Mouse (Mus musculus) E14TG2a.4 (cell line): ENCODE measurements at regions not wholly inside any gene's neighbourhood (a gene's known extent, or its start where the extent isn't known, plus 50 kb on each side); places are given as distances from the start of the nearest gene placed in this dataset.

Experiments
- CTCF ChIP-seq: conservative IDR thresholded peaks from 2 replicates; pipeline ENCODE4 v1.5.1; 2014; ENCODE audit warnings: low read length
- POU5F1 ChIP-seq: IDR thresholded peaks from 2 replicates; pipeline ENCODE4 v1.6.1; 2014; ENCODE audit warnings: low read length, borderline replicate concordance

DNA sequence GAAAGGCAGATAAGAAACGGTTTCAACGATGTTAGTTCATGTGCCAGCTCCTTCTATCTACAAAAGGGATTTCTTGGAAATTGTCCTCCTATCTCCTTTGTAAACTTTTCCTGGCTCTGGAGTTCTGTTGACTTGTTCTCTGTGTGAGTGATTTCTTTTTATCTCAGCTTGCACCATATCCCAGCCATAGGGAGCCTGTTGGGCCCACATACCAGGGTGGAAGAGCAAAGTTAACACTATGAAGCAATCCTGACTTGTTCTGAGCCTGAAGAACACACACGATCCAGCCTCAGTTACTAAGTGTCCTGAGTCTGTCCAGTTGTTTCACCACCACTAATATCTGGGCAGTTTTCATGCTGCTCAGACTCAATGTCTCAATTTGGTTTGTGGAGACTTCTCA lies 192.1 kb upstream of the Ptbp2 start:
- TF ChIP-seq CTCF, result no peak
- TF ChIP-seq POU5F1, result no peak
